Mouse (Mus musculus): ENCODE data around the gene Hip1. TPM values are rescaled to one million over a fixed set of nuclear protein-coding genes. Genes with fewer than 3 reads are reported as not detected.

The Hip1 gene
- polyA plus RNA-seq, 1 experiment from 2014 or later: 2.7 TPM

GRCm38 (mm10) chr5:135463380-135463779 is 81.5 kb downstream of the Hip1 start:
- H3K27me3 ChIP-seq (ENCODE audit: insufficient read depth, low read length): no peaks in the 10 kb centered on the region
- H3K4me3 ChIP-seq (ENCODE audit: low read depth, low read length): no peak overlapping the region
- TF ChIP-seq EP300 (IDR thresholded peaks at IDR 0.05; ENCODE audit: low read depth) (no peak), CTCF (IDR thresholded peaks at IDR 0.05; ENCODE audit: low read depth) (no peak)
- H3K9me3 ChIP-seq (ENCODE audit: low read length): no peaks in the 10 kb centered on the region
- H3K4me2 ChIP-seq (ENCODE audit: low read depth, low read length): peak overlapping the region; percentile 30; the same call in 1 of the 2 replicates
- peak; percentile 33; the same call in 1 of the 2 replicates for ATAC-seq
- 54% methylated on average over 8 of the region's 8 CpGs for WGBS (ENCODE audit: insufficient replicate concordance)
- H3K27ac ChIP-seq (ENCODE audit: low read depth): peak overlapping the region; percentile 75
- no peaks in the 10 kb centered on the region for H3K36me3 ChIP-seq (replicated peaks; ENCODE audit: insufficient read depth, low read length)
- DNase-seq: peak; percentile 47
- peaks cover 9% of the 10 kb centered on the region for H3K4me1 ChIP-seq (ENCODE audit: insufficient read depth)
- H3K9ac ChIP-seq (replicated peaks): no peak overlapping the region

- no peak for ATAC-seq
Observed at GRCm38 (mm10) chr5:135460833-135461173, 84.1 kb downstream of the Hip1 start.

GRCm38 (mm10) chr5:135460152-135460832 is 84.6 kb downstream of the Hip1 start:
- Histone ChIP-seq H3K27me3 (ENCODE audit: insufficient read depth, low read length) (no peaks in the 10 kb centered on the region), H3K27ac (ENCODE audit: low read depth) (peak overlapping the region; percentile 71), H3K9me3 (ENCODE audit: low read length) (no peaks in the 10 kb centered on the region), H3K9ac (replicated peaks) (no peak overlapping the region), H3K4me3 (ENCODE audit: low read depth, low read length) (no peak overlapping the region), H3K4me1 (ENCODE audit: insufficient read depth) (peaks cover 6% of the 10 kb centered on the region; the same call in 1 of the 2 replicates), H3K36me3 (replicated peaks; ENCODE audit: insufficient read depth, low read length) (no peaks in the 10 kb centered on the region), H3K4me2 (ENCODE audit: low read depth, low read length) (no peak overlapping the region)
- 67% methylated on average over 12 of the region's 12 CpGs for WGBS (ENCODE audit: insufficient replicate concordance)
- ATAC-seq: peak; percentile 53; the same call in 1 of the 2 replicates
- TF ChIP-seq EP300 (IDR thresholded peaks at IDR 0.05; ENCODE audit: low read depth) (peak; percentile 60), CTCF (IDR thresholded peaks at IDR 0.05; ENCODE audit: low read depth) (no peak)
- DNase-seq: peak; percentile 29

More at GRCm38 (mm10) chr5:135460833-135461173, 84.1 kb downstream of the Hip1 start:
- Histone ChIP-seq H3K4me1 (ENCODE audit: insufficient read depth) (peaks cover 6% of the 10 kb centered on the region; the same call in 1 of the 2 replicates), H3K4me2 (ENCODE audit: low read depth, low read length) (no peak overlapping the region), H3K4me3 (ENCODE audit: low read depth, low read length) (no peak overlapping the region), H3K36me3 (replicated peaks; ENCODE audit: insufficient read depth, low read length) (no peaks in the 10 kb centered on the region), H3K27me3 (ENCODE audit: insufficient read depth, low read length) (no peaks in the 10 kb centered on the region), H3K9ac (replicated peaks) (no peak overlapping the region), H3K9me3 (ENCODE audit: low read length) (no peaks in the 10 kb centered on the region), H3K27ac (ENCODE audit: low read depth) (peak overlapping the region; percentile 71)
- WGBS (ENCODE audit: insufficient replicate concordance): 56% methylated on average over 4 of the region's 4 CpGs
- TF ChIP-seq EP300 (IDR thresholded peaks at IDR 0.05; ENCODE audit: low read depth) (no peak), CTCF (IDR thresholded peaks at IDR 0.05; ENCODE audit: low read depth) (no peak)
- no peak for DNase-seq

GRCm38 (mm10) chr5:135459486-135459885 is 85.4 kb downstream of the Hip1 start:
- H3K9me3 ChIP-seq (ENCODE audit: low read length): no peaks in the 10 kb centered on the region; the same call in 1 of the 2 replicates
- ATAC-seq (no peak), DNase-seq (peak; percentile 55)
- no peaks in the 10 kb centered on the region for H3K27me3 ChIP-seq (ENCODE audit: insufficient read depth, low read length)
- H3K9ac ChIP-seq (replicated peaks): no peak overlapping the region
- peaks cover 6% of the 10 kb centered on the region; the same call in 1 of the 2 replicates for H3K4me1 ChIP-seq (ENCODE audit: insufficient read depth)
- peak; percentile 71 for TF ChIP-seq CTCF (IDR thresholded peaks at IDR 0.05; ENCODE audit: low read depth)
- no peak for TF ChIP-seq EP300 (IDR thresholded peaks at IDR 0.05; ENCODE audit: low read depth)
- 0 out of 2 replicates have a peak overlapping the region, but pooled peaks have one; percentile 30 for H3K27ac ChIP-seq (ENCODE audit: low read depth)
- no peak overlapping the region for H3K4me3 ChIP-seq (ENCODE audit: low read depth, low read length)
- no peak overlapping the region for H3K4me2 ChIP-seq (ENCODE audit: low read depth, low read length)
- no peaks in the 10 kb centered on the region for H3K36me3 ChIP-seq (replicated peaks; ENCODE audit: insufficient read depth, low read length)
- 61% methylated on average over 3 of the region's 3 CpGs for WGBS (ENCODE audit: insufficient replicate concordance)

GRCm38 (mm10) chr5:135457961-135458360 is 87.0 kb downstream of the Hip1 start:
- WGBS (ENCODE audit: insufficient replicate concordance): 82% methylated on average over 16 of the region's 16 CpGs
- DNase-seq: no peak

GRCm38 (mm10) chr5:135456515-135456914 is 88.4 kb downstream of the Hip1 start:
- H3K27ac ChIP-seq (ENCODE audit: low read depth): no peak overlapping the region
- no peak overlapping the region for H3K4me3 ChIP-seq (ENCODE audit: low read depth, low read length)
- WGBS (ENCODE audit: insufficient replicate concordance): 92% methylated on average over 9 of the region's 9 CpGs
- H3K9me3 ChIP-seq (ENCODE audit: low read length): peaks cover 4% of the 10 kb centered on the region; the same call in 1 of the 2 replicates
- H3K9ac ChIP-seq (replicated peaks): no peak overlapping the region
- TF ChIP-seq CTCF (IDR thresholded peaks at IDR 0.05; ENCODE audit: low read depth) (no peak), EP300 (IDR thresholded peaks at IDR 0.05; ENCODE audit: low read depth) (no peak)
- H3K4me1 ChIP-seq (ENCODE audit: insufficient read depth): peaks cover 6% of the 10 kb centered on the region; the same call in 1 of the 2 replicates
- DNase-seq (no peak), ATAC-seq (no peak)
- no peaks in the 10 kb centered on the region for H3K27me3 ChIP-seq (ENCODE audit: insufficient read depth, low read length)
- H3K4me2 ChIP-seq (ENCODE audit: low read depth, low read length): no peak overlapping the region
- H3K36me3 ChIP-seq (replicated peaks; ENCODE audit: insufficient read depth, low read length): no peaks in the 10 kb centered on the region

More at GRCm38 (mm10) chr5:135457961-135458360, 87.0 kb downstream of the Hip1 start:
- H3K4me2 ChIP-seq (ENCODE audit: low read depth, low read length): no peak overlapping the region
- peaks cover 4% of the 10 kb centered on the region; the same call in 1 of the 2 replicates for H3K9me3 ChIP-seq (ENCODE audit: low read length)
- H3K36me3 ChIP-seq (replicated peaks; ENCODE audit: insufficient read depth, low read length): no peaks in the 10 kb centered on the region
- no peak overlapping the region for H3K9ac ChIP-seq (replicated peaks)
- no peaks in the 10 kb centered on the region for H3K27me3 ChIP-seq (ENCODE audit: insufficient read depth, low read length)
- no peak overlapping the region for H3K27ac ChIP-seq (ENCODE audit: low read depth)
- no peak for TF ChIP-seq CTCF (IDR thresholded peaks at IDR 0.05; ENCODE audit: low read depth)
- TF ChIP-seq EP300 (IDR thresholded peaks at IDR 0.05; ENCODE audit: low read depth): no peak
- H3K4me3 ChIP-seq (ENCODE audit: low read depth, low read length): no peak overlapping the region
- no peak for ATAC-seq
- peaks cover 6% of the 10 kb centered on the region; the same call in 1 of the 2 replicates for H3K4me1 ChIP-seq (ENCODE audit: insufficient read depth)
